Mouse (Mus musculus) kidney, adult 18-20 months (tissue): ENCODE measurements around the gene Cpm.

Source experiments
- DNase-seq: peaks from one replicate; pipeline ENCODE4 v3.0.0; 2021

Cpm gene

DNA sequence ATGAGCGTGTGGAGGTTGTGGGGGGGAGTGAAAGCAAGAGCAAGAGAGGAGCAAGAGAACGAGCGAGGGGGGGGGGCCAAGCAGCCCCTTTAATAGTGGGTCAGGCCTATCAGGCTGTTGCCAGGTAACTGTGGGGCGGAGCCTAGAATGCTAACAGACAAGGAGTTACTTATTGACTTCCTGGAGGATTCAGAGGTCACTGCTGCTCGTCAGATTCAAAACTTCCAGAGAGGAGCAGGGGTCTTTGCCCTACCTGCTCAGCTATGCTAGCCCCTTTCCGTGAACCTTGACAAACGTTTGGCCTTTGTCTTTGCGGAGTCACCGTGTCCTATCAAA lies 34.5 kb downstream of the Cpm start:
- peak; percentile 80 for DNase-seq

DNA sequence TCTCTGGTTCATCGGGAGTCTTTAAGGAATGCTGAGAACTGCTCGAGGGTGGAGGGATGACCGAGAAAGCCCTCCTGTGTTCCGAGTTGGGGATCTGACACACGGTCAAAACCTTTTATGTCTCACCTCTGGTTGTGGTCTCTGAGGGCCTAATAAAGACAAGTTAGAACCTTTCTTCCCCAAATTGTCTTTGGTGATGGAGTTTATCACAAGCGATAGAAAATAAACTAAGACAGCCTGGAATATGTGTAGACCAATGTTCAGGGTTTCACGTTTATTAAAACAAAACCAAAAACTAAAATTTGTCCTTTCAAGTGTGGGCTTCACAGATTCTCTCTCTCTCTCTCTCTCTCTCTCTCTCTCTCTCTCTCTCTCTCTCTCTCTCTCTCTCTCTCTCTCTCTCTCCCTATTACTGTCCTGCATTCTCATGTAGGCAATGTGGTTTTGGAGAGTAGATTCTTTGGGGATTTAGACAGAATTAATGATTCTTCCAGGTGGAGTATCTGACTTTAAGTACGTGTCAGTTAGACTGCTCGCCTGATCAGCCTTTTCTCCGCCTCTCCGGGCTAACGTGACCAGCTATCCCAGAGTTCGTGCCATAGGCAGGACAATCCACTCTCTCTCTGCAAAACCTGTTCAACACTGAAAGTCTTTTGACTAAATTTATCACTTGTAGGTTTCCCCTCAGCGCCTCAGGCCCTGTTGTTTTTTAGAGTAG lies 35.1 kb downstream of the Cpm start:
- no peak for DNase-seq

DNA sequence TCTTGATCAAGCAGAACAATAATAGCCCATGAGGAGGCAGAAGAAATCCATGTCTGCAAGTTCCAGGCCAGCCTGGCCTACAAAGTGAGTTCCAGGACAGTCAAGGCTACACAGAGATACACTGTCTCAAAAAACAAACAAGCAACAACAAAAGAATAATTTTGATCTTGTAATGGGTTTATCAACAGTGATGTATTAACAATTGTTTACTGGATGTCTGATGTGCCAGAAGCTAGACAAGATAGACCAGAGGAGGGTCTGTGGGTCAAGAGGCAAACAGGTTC lies 35.6 kb downstream of the Cpm start:
- no peak for DNase-seq

DNA sequence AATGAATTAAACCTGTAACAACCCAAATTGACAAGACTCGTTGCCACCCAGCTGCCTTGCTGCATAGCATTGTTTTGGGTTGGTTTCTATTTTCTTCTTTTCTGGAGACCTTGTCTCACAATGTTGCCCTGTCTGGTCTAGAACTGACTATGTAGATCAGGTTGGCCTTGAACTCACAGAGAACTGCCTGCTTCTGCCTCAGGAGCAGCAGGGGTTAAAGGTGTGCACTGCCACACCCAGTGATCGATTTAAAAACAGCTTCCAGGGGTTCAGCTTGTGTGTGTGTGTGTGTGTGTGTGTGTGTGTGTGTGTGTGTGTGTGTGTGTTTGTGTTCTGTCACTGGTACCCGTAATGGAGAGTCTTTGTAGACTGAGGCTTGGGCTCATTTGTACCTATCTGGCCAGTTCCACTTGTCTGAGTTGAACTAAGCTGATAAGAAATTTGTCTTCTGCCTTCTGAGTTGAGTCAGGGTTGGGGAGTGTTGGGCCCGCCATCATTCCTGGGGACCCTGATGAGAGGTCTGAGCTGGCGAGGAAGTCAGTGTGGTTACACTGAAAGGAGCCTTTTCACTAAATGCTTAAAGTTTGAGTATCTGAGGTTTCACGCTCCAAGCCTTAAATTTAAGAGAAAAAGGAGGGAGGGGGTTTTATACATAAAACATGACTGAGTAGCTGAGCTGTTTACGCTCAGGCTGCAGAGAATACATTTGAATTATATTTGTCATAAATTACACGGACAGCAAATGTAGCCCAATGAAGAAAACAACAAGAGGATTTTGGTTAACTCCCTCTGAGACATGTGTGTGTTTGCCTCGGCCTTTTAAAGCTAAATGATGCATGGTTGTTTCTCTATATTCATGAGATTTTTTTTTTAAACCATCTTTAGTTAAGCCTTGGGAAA lies 36.3 kb downstream of the Cpm start:
- no peak for DNase-seq

DNA sequence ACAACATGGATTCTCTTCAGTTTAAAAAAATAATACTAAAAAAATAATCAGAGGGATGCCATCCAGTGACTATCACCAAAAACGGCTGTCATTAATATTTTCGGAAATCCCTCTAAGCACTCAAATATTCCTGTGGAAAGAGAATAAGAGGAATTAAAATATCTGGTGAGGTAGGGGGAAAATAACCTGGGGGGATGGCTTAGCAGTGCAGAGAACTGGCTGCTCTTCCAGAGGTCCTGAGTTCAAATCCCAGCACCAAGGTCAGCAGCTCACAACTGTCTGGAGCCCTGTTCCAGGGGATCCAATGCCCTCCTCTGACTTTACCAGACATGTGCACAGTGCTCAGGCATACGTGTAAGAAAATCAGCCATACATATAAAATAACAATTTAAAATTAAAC lies 37.1 kb downstream of the Cpm start:
- no peak for DNase-seq

DNA sequence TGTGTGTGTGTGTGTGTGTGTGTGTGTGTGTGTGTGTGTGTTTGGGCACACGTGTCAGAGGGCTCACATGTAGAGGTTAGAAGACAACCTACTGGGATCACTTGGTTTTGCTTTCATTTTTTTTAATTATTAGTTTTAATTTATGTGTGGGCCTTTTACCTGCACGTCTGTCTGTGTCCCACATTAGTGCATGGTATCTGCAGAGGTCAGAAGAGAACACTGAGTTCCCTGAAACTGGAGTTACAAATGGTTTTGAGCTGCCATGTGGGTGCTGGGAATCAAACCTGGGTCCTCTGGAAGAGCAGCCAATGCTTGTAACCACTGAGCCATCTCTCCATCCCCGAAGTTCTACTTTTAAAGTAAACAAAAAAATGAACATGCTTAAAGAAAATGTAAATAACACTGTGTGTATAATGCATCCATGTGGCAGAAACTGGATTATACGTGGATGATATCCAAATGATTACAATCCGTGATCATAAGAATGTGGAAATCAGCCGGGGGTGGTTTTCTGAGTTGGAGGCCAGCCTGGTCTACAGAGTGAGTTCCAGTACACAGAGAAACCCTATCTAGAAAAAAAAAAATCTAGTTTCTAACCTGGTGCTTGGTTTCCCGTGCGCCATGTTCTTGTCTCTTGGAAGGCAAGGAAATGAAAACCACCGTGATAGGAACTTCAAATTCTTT lies 37.8 kb downstream of the Cpm start:
- no peak for DNase-seq

DNA sequence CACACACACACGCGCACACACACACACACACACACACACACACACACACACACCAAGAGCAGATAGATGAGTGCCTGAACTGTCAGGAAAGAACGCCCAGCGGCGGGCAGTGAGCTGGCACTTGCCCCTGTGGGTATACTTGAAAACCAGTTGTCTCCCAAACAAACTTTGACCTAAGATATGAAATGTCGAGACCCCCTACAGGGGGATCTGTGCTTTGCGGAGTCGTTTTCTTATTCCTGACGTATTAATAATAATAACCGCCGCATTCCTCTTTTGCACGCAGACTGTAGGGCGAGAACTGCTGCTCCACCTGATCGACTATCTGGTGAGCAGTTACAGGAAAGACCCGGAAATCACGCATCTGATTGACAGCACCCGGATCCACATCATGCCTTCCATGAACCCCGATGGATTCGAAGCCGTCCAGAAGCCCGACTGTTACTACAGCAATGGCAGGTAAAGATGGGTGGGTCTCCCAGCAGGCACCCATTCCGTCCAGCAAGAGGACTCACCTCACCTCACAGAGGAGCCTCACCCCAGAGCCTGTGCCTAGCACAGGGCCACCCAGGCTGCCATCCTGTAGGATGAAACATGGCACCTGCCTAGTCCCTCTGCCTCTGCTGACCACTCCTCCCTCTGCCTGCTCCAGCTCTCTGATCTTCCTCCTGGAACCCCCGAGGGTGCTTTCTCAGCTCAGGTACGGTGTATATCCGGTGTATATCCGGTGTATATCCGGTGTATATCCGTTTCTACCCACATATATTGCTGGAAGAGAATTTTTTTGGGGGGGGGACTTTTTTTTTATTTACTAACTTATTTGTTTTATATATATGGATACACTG lies 38.6 kb downstream of the Cpm start:
- DNase-seq: no peak

DNA sequence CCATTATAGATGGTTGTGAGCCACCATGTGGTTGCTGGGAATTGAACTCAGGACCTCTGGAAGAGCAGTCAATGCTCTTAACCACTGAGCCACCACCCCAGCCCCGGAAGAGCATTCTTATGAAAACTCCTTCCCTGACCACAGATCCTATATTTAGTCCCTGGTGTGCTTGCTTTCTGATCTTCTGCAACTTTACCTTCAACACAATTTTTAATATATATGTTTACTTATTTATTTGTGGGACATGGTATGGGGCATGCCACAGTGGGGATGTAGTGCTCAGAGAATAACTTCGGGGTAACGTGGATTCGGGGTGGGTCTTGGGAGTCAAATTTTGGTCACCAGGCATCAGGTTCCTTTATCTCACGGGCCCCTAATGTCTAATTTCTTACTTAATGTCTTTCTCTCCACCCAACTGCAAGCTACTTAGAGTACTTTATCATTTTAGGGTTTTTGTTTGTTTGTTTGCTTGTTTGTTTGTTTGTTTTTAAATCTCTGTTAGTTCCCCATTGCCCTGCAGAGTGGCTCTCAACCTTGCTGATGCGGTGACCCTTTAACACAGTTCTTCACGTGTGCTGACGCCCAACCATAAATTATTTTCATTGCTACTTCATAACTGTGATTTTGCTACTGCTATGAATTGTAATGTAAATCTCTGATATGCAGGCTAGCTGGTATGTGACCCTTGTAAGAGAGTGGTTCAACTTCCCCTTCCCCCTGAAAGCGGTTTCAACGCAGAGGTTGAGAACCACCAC lies 39.4 kb downstream of the Cpm start:
- DNase-seq: no peak

DNA sequence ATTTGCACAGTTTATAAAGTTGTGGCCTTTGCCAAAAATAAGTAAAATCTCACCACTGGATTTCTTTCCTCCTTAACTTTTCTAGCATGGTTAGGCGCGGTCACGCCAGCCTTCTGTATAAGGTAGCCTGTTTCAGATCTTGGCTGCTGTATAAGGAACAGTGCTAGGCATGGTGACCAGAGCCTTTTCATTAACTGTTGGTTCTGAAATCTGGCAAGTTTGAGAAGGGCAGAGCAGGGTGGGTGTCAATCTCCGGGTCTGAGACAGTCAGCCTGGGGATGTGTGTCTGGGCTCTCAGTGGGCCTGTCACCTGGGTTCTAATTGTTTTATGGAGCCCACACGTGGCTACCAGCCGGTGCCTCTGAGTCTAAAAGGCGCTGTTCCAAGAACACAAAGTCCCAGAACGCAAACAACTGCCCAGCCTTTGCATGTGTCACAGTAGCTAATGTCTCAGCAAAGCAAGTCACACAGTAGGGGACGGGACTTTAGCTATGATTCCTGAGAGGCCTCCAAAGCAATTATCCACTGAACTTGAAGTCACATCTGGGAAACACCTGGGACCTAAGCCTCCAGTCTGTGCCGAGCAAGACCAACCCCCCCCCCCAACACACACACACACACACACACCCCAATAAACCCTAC lies 40.3 kb downstream of the Cpm start:
- DNase-seq: peak; percentile 43

DNA sequence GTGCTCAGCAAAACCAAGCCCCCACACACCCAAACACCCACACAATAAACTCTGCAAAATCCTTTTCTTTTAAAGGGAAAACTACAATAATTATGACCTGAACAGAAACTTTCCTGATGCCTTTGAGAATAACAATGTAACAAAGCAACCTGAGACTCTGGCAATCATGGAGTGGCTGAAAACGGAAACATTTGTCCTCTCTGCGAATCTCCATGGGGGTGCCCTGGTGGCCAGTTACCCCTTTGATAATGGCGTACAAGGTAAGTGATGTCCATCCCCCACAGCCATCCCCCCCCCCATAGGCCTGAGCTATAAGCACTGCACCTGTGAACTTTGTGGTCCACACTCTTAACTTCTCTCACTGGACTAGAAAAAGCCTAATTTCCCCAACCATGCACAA lies 40.8 kb downstream of the Cpm start:
- no peak for DNase-seq

DNA sequence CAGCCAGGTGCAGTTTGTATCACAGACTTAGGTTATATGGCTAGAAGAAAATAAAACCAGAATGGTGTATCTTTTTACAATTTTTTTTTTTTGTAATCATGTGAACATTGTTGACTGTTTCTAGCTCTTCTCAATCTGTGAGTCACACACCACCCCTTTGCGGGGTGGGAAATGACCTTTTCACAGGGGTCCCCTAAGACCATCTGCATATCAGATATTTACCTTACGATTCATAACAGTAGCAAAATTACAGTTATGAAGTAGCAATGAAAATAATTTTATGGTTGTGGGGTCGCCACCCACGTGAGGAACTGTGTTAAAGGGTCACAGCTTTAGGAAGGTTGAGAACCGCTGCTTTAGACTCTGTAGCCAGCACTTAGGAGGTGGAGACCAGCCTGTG lies 41.5 kb downstream of the Cpm start:
- no peak for DNase-seq

DNA sequence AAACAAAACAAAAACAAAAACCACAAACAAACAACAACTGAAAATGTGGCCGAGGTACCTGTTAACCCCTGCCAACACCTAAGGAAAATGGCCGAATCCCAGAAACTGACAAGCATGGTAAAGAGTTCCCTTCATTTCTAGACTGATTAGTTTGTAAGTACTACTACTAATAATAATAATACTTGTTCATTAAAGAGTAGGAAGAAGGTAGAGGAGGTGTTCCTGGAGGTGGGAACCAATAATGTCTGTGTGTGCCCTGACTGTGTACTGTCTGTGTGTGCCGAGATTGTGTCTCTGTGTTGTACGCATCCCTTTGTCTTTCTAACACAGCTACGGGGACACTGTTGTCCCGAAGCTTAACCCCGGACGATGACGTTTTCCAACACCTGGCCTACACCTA lies 42.0 kb downstream of the Cpm start:
- DNase-seq: no peak

DNA sequence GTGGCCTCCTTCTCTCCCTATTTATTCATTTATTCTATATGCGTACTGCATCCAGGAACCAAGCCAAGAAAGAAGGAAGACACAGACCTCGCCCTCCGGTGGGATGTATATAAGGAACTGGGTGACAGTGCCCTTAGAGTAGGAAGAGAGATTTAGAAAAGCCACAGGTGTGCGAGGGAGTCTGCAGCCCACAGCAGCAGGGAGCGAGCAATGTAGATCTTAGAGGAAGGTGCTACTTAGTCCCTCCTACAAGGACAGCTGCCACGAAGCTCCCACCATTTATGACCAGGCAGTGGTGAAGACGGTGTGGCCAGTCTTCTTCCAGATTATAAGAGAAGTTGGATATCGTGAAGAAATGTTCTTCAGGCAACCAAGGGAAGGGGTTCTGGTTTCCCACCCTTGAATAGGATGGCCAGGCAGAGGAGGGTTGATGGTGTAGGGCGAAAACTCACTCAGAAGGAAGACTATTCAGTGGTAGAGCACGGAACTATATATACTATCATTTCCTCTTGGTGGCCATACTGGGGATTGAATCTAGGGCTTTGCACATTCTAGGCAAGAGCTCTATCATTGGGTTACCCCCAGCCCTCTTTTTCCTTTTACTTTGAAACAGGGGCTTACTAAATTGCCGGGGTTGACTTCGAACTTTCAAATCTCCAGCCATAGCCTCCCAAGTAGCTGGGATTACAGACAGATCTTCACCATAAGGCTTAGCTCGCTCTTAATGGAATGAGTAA lies 42.8 kb downstream of the Cpm start:
- DNase-seq: no peak

DNA sequence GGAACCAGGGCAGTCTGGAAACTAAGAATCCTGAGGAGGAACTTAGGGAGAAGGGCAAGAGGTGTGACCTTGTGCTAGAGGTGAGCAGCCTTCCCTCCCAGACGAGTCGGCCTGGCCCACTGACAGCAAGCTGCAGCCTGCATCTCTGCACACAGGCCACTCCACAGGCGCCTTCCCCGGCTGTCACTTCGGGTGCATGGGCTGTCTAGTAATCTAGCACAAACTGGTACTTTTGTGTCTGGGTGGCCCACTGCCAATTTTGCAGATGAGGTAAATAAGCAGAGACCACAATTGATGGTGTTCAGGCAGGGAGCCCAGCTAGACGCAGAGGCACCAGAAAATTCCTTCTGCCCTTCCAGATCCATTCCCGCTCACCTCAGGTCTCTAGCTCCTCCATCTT lies 43.4 kb downstream of the Cpm start:
- peak; percentile 24 for DNase-seq

DNA sequence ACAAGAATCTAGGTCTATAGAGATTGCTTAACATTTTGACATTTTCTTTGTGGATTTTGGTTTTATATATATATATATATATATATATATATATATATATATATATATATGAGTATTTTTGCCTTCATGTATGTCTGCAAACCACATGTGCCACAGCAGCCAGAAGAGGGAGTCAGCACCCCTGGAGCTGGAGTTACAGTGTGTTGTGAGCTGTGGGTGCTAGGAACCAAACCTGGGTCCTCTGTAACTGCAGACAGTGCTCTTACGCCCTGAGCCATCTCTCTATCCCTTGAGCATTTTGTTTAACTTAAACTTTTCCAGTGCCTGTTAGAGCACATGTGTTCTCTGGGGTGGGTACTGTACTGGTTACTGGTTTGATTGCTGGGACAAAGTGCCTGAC lies 44.6 kb downstream of the Cpm start:
- DNase-seq: no peak

DNA sequence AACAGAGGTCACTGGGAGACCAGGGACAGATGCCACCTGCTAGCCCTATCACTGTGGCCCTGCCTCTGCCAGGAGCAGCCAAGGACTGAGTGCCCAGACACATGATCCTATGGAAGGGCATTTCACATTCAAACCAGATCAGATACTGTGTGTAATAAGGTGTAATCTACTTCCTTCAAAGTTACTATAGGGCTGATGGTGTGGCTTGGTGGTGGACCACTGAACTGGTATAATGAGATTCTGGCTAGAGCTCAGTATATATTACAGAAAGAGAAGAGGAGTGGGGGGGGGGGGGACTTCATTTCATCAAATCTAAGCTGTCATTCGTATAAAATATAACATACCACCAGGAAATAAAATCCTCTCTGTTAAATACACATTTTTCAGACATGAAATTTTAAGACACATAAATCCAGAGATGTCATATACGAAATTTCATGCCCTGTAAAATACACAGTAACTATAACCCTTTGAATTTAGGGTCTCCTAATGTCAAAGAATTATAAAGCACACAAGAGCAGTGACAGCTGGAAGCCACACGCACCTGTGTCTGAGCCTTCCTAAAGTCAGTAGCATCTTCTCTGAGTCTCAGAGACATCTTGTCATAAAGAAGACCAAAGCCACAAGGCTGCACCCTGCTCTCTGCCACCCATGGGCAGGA lies 45.2 kb downstream of the Cpm start:
- no peak for DNase-seq

DNA sequence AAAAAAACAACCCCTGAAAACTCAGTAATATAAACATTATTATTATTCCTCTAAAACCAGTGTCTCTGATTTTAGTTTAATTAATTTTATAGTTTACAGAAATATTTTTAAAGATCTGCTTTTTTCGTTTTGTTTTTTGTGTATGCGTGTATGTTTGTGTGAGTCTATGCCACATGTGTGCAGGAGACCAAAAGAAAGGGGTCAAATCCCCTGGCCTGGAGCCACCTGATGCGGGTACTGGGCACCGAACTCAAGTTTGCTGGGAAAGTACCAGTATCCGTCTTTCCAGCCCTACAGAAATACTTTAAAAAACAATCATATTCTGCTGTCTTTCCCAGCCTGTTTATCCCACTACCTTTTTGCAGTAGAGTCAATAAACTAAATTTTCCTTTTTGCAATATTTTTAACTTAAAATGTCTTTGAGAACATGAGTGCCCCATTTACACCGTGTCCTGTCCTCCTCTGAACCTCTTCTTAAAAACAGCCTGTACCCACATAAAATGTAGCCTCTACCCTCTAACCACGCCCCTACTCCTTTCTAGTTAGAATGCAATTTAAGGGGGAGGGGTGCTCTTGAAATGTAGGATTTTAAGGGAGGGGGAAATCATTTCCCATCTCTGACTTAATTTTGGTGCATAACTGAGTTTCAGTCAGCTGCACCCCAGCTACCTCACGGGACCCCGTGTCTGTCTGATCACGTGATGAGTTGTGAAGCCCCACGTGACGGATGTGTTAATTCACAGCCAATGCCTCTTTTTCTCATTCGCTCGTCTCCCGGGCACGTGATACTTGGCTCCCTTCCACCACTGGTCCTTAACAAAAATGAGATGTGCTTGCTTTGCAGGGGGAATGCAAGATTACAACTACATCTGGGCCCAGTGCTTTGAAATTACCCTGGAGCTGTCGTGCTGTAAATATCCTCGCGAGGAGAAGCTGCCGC lies 46.1 kb downstream of the Cpm start:
- peak; percentile 55 for DNase-seq

DNA sequence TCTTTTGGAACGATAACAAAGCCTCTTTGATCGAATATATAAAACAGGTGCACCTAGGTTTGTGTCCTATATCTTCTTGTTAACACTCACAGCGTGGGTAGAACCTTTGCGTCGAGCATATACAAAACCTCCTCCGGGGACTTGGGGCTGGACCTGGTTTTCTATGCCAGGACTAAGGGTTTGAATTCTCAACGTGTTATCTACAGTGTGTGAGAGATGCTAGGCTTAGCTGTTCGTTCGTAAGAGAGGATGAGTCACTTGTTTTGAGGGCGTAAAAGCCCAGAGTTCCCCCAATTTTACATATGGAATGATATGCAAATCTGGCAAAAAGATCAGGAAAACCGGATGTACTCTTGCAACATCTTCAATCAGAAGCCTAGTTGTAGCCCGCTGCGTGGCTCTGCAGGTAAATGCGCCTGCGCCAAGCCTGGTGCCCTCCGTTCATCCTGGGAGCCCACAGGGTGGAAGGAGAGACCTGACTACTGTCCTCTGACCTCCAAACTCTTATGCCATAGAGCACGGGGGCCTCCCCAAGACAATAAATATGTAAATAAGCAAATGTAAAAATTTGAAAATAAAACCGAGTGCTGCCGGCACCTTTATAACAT lies 46.8 kb downstream of the Cpm start:
- DNase-seq: no peak
